Mouse (Mus musculus): ENCODE results near the gene Klc3. TPM values are rescaled to one million over a fixed set of nuclear protein-coding genes. Genes with fewer than 3 reads are reported as not detected.
A peak's percentile ranks its signal among the peaks of the same experiment; 100 is the strongest.

The Klc3 gene
- polyA plus RNA-seq, 1 experiment from 2014 or later = 0.51 TPM

DNA sequence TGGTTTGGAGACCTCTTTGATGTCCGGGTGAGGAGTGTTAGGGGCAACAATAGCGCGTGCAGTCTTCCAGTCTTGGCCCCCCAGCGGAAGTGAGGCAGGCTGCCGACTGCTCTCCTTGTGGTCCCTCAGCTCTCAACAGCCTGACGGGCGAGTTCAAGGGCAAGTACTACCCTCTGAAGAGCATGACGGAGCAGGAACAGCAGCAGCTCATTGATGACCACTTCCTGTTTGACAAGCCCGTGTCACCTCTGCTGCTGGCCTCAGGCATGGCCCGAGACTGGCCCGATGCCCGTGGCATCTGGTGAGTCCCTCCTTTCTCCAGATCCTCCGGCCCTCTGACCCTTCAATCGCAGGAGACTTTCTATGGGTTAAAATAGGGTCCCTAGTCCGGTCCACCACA, 12.7 kb upstream of the Klc3 start:
- H3K4me1 ChIP-seq (ENCODE audit: control insufficient read depth, low read depth, low read length) = peaks cover 12% of the 10 kb centered on the region
- ATAC-seq (ENCODE audit: low read depth) = no peak
- H3K27me3 ChIP-seq (ENCODE audit: control insufficient read depth, insufficient read depth, low read depth, low read length) = peaks cover 29% of the 10 kb centered on the region
- H3K4me2 ChIP-seq (ENCODE audit: low read depth, low read length) = no peak overlapping the region
- H3K36me3 ChIP-seq (ENCODE audit: control insufficient read depth, insufficient read depth) = no peaks in the 10 kb centered on the region
- no peak overlapping the region for H3K27ac ChIP-seq (ENCODE audit: low read length)
- no peak overlapping the region for H3K9ac ChIP-seq (ENCODE audit: low read depth, low read length)
- no peaks in the 10 kb centered on the region for H3K9me3 ChIP-seq (replicated peaks; ENCODE audit: control insufficient read depth, low read length)
- WGBS (ENCODE audit: insufficient replicate concordance) = 46% methylated on average over 15 of the region's 15 CpGs
- no peak overlapping the region for H3K4me3 ChIP-seq (ENCODE audit: low read depth, low read length)

DNA sequence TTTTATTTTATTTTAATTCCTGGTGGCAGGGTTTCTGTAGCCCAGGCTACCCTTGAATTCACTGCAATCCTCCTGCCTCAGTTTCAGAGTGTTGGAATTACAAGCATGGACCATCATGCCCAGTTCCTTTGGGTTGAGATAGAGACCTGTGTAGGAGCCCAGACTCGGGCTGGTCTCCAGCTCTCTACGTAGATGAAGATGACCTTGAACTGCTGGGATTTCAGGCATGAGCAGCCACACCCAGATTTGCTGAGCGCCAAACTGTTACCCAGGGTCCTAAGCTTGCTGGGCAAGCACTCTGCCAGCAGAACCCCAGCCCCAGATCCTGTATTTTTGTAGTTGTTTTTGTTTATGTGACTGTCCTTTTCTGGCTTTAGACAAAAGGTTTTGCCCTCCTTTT, 9.6 kb upstream of the Klc3 start:
- peaks cover 3% of the 10 kb centered on the region for H3K27me3 ChIP-seq (ENCODE audit: control insufficient read depth, insufficient read depth, low read depth, low read length)
- H3K4me1 ChIP-seq (ENCODE audit: control insufficient read depth, low read depth, low read length) = no peaks in the 10 kb centered on the region
- no peak overlapping the region for H3K4me2 ChIP-seq (ENCODE audit: low read depth, low read length)
- WGBS (ENCODE audit: insufficient replicate concordance) = 64% methylated on average over 3 of the region's 3 CpGs
- no peak for ATAC-seq (ENCODE audit: low read depth)
- no peaks in the 10 kb centered on the region for H3K9me3 ChIP-seq (replicated peaks; ENCODE audit: control insufficient read depth, low read length)
- H3K27ac ChIP-seq (ENCODE audit: low read length) = no peak overlapping the region
- no peaks in the 10 kb centered on the region for H3K36me3 ChIP-seq (ENCODE audit: control insufficient read depth, insufficient read depth)
- no peak overlapping the region for H3K4me3 ChIP-seq (ENCODE audit: low read depth, low read length)
- H3K9ac ChIP-seq (ENCODE audit: low read depth, low read length) = no peak overlapping the region

DNA sequence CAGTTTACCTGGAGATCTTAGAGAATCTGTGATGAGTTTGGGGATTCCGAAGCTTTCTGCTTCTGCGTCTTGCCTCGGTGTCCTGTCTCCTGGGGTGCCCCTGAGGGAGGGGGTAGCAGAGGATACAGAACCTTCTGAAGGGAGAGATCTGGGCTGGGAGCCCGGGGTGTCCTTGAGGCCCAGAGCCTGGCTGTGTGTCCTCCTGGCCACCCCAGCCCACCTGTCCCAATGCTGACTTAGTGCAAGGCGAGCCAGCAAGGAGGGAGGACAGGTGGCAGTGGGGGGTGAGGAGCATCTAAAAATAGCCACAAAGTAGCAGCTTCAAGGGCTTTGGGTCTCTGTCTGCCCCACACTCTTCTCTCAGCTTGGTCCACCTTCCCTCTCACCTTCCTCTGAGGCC, 7.9 kb upstream of the Klc3 start:
- Histone ChIP-seq H3K4me1 (ENCODE audit: control insufficient read depth, low read depth, low read length) (no peaks in the 10 kb centered on the region), H3K9ac (ENCODE audit: low read depth, low read length) (no peak overlapping the region), H3K27me3 (ENCODE audit: control insufficient read depth, insufficient read depth, low read depth, low read length) (peaks cover 3% of the 10 kb centered on the region), H3K36me3 (ENCODE audit: control insufficient read depth, insufficient read depth) (no peaks in the 10 kb centered on the region), H3K4me3 (ENCODE audit: low read depth, low read length) (no peak overlapping the region), H3K9me3 (replicated peaks; ENCODE audit: control insufficient read depth, low read length) (no peaks in the 10 kb centered on the region), H3K4me2 (ENCODE audit: low read depth, low read length) (no peak overlapping the region), H3K27ac (ENCODE audit: low read length) (no peak overlapping the region)
- no peak for ATAC-seq (ENCODE audit: low read depth)
- WGBS (ENCODE audit: insufficient replicate concordance) = 59% methylated on average over 5 of the region's 5 CpGs

DNA sequence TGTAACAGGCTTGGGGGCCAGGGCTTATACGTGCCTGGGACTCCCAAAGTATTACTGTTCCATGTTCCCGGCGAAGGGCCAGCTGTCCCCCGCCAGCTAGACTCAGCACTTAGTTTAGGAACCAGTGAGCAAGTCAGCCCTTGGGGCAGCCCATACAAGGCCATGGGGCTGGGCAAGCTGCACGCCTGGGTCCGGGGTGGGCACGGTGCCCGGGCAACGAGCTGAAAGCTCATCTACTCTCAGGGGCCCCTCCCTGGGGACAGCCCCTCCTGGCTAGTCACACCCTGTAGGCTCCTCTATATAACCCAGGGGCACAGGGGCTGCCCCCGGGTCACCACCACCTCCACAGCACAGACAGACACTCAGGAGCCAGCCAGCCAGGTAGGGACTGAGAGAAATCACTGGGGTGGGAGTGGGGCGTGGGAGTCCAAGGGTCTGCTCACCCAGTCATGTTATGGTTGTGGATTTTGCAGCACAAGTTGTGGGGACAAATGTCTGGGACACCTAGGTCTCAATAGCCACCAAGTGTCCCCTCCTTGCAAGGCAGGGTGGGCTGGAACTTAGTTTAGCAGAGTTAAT, 7.0 kb upstream of the Klc3 start:
- ATAC-seq (ENCODE audit: low read depth) = no peak
- Histone ChIP-seq H3K27ac (ENCODE audit: low read length) (no peak overlapping the region), H3K9ac (ENCODE audit: low read depth, low read length) (no peak overlapping the region), H3K4me2 (ENCODE audit: low read depth, low read length) (no peak overlapping the region), H3K4me1 (ENCODE audit: control insufficient read depth, low read depth, low read length) (no peaks in the 10 kb centered on the region), H3K27me3 (ENCODE audit: control insufficient read depth, insufficient read depth, low read depth, low read length) (peaks cover 3% of the 10 kb centered on the region), H3K4me3 (ENCODE audit: low read depth, low read length) (no peak overlapping the region), H3K36me3 (ENCODE audit: control insufficient read depth, insufficient read depth) (no peaks in the 10 kb centered on the region), H3K9me3 (replicated peaks; ENCODE audit: control insufficient read depth, low read length) (no peaks in the 10 kb centered on the region)
- WGBS (ENCODE audit: insufficient replicate concordance) = 70% methylated on average over 11 of the region's 11 CpGs

DNA sequence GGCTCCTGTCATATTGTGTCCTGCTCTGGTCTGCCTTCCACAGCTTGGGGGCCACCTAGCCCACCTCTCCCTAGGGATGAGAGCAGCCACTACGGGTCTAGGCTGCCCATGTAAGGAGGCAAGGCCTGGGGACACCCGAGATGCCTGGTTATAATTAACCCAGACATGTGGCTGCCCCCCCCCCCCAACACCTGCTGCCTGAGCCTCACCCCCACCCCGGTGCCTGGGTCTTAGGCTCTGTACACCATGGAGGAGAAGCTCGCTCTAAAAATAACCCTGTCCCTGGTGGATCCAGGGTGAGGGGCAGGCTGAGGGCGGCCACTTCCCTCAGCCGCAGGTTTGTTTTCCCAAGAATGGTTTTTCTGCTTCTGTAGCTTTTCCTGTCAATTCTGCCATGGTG, 5.8 kb upstream of the Klc3 start:
- H3K27me3 ChIP-seq (ENCODE audit: control insufficient read depth, insufficient read depth, low read depth, low read length) = peaks cover 2% of the 10 kb centered on the region
- no peak overlapping the region for H3K4me3 ChIP-seq (ENCODE audit: low read depth, low read length)
- ATAC-seq (ENCODE audit: low read depth) = no peak
- no peaks in the 10 kb centered on the region for H3K9me3 ChIP-seq (replicated peaks; ENCODE audit: control insufficient read depth, low read length)
- no peak overlapping the region for H3K9ac ChIP-seq (ENCODE audit: low read depth, low read length)
- H3K36me3 ChIP-seq (ENCODE audit: control insufficient read depth, insufficient read depth) = no peaks in the 10 kb centered on the region
- 41% methylated on average over 6 of the region's 6 CpGs for WGBS (ENCODE audit: insufficient replicate concordance)
- H3K4me1 ChIP-seq (ENCODE audit: control insufficient read depth, low read depth, low read length) = no peaks in the 10 kb centered on the region
- no peak overlapping the region for H3K27ac ChIP-seq (ENCODE audit: low read length)
- no peak overlapping the region for H3K4me2 ChIP-seq (ENCODE audit: low read depth, low read length)

DNA sequence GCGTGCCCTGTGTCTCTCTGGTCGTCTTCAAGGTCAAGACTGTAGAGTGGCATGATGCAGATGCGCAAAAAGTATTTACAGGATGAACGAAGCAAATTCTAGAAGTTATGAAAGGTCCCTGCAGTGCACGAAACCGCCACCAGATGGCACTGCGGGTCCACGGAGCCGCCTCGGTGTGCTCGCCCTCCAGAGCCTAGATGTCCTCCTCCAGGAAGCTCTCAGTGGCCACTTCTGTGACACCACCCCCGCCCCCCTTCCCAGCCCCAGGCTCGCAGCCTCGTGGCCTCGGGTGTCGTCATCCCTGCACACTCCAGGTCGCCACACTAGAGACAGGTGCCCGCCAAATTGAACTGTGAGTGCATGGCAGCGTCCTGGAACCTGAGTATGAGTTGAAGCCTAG, 1.5 kb upstream of the Klc3 start:
- Histone ChIP-seq H3K9ac (ENCODE audit: low read depth, low read length) (no peak overlapping the region), H3K9me3 (replicated peaks; ENCODE audit: control insufficient read depth, low read length) (peaks cover 7% of the 10 kb centered on the region), H3K4me3 (ENCODE audit: low read depth, low read length) (no peak overlapping the region), H3K4me2 (ENCODE audit: low read depth, low read length) (no peak overlapping the region), H3K27me3 (ENCODE audit: control insufficient read depth, insufficient read depth, low read depth, low read length) (peaks cover 37% of the 10 kb centered on the region), H3K27ac (ENCODE audit: low read length) (no peak overlapping the region), H3K4me1 (ENCODE audit: control insufficient read depth, low read depth, low read length) (peaks cover 10% of the 10 kb centered on the region), H3K36me3 (ENCODE audit: control insufficient read depth, insufficient read depth) (no peaks in the 10 kb centered on the region)
- WGBS (ENCODE audit: insufficient replicate concordance) = 3% methylated on average over 19 of the region's 19 CpGs
- ATAC-seq (ENCODE audit: low read depth) = peak; percentile 40

DNA sequence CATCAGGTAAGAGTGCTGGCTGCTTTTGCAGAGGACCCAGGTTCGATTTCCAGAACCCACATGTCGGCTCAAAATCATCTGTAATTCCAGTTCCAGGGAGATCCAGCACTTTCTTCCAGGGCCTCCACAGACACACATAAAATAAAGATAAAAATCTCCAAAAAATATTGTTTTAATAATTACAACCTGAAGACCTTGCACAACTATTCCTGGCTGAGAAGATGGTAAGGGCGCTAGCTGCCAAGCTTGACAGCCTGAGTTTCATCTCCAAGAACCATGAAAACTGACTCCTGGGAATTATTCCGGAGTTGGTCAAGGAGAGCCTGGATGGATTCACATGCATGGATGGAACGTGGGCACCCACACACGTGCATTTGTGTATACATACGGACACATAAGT, 572 bp upstream of the Klc3 start, which contains the start of gene Ckm:
Gene Ckm (plus strand): TSS at position 301 of the 400 bp plus-strand sequence.
- peaks cover 39% of the 10 kb centered on the region for H3K27me3 ChIP-seq (ENCODE audit: control insufficient read depth, insufficient read depth, low read depth, low read length)

DNA sequence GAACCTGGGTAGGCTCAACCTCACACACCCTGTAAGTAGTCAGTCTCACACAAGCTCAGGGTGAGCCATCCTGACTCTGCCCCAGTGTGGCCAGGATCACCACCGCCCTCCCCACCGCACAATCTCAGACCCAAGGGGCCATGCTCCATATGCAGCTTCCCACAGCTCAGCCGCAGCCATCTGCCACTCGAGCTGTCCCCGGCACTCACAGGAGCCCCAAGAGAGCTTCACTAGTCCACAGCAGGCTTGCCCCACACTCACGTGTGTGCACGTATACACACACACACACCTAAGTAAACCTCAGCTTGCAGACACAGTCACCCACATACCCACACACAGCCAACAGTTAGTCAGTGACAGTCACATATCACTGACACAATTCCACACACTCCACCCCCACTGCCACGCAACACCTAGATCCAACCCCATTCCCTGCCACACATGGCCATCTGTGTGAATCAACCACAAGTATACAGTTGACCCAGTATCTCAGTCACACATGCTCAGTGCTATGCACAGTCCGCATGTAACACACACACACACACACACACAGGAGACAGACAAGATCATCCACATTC, 1.3 kb downstream of the Klc3 start:
- Histone ChIP-seq H3K4me1 (ENCODE audit: control insufficient read depth, low read depth, low read length) (peaks cover 15% of the 10 kb centered on the region), H3K36me3 (ENCODE audit: control insufficient read depth, insufficient read depth) (no peaks in the 10 kb centered on the region), H3K4me3 (ENCODE audit: low read depth, low read length) (no peak overlapping the region), H3K27me3 (ENCODE audit: control insufficient read depth, insufficient read depth, low read depth, low read length) (peaks cover 45% of the 10 kb centered on the region), H3K4me2 (ENCODE audit: low read depth, low read length) (no peak overlapping the region), H3K9me3 (replicated peaks; ENCODE audit: control insufficient read depth, low read length) (peaks cover 7% of the 10 kb centered on the region), H3K27ac (ENCODE audit: low read length) (no peak overlapping the region), H3K9ac (ENCODE audit: low read depth, low read length) (no peak overlapping the region)
- 63% methylated on average over 9 of the region's 9 CpGs for WGBS (ENCODE audit: insufficient replicate concordance)
- ATAC-seq (ENCODE audit: low read depth) = no peak

More for the DNA sequence above, 572 bp upstream of the Klc3 start, which contains the start of gene Ckm:
- peak within 1 kb of the TSS; percentile 85 for H3K4me2 ChIP-seq (ENCODE audit: low read depth, low read length)
- H3K9me3 ChIP-seq (replicated peaks; ENCODE audit: control insufficient read depth, low read length) = peaks cover 7% of the 10 kb centered on the region
- no peaks in the 10 kb centered on the region for H3K36me3 ChIP-seq (ENCODE audit: control insufficient read depth, insufficient read depth)
- peak within 1 kb of the TSS; percentile 20; the same call in 1 of the 2 replicates for H3K9ac ChIP-seq (ENCODE audit: low read depth, low read length)
- H3K4me1 ChIP-seq (ENCODE audit: control insufficient read depth, low read depth, low read length) = peaks cover 15% of the 10 kb centered on the region
- H3K27ac ChIP-seq (ENCODE audit: low read length) = no peak within 1 kb of the TSS
- no peak for ATAC-seq (ENCODE audit: low read depth)
- H3K4me3 ChIP-seq (ENCODE audit: low read depth, low read length) = peak within 1 kb of the TSS; percentile 62
- 37% methylated on average over 7 of the region's 7 CpGs for WGBS (ENCODE audit: insufficient replicate concordance)

DNA sequence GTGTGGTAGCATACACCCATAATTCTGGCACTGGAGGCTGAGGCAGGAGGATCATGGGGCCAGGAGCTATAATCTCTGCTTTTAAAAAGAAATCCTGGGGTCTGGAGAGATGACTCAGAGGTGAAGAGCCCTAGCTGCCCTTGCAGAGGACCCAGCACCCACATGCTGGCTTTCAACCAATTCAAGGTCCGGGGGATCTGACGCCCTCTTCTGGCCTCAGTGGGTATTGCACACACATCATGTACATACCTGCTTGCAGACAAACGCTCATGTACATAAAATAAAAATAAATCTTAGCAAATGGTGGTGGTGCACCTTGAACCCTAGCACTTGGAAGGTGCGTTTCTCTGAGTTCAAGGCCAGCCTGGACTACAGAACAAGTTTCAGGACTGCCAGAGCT, 3.0 kb downstream of the Klc3 start:
- Histone ChIP-seq H3K4me1 (ENCODE audit: control insufficient read depth, low read depth, low read length) (peaks cover 15% of the 10 kb centered on the region), H3K9ac (ENCODE audit: low read depth, low read length) (no peak overlapping the region), H3K27me3 (ENCODE audit: control insufficient read depth, insufficient read depth, low read depth, low read length) (peaks cover 45% of the 10 kb centered on the region), H3K4me2 (ENCODE audit: low read depth, low read length) (no peak overlapping the region), H3K4me3 (ENCODE audit: low read depth, low read length) (no peak overlapping the region), H3K36me3 (ENCODE audit: control insufficient read depth, insufficient read depth) (no peaks in the 10 kb centered on the region), H3K9me3 (replicated peaks; ENCODE audit: control insufficient read depth, low read length) (peaks cover 7% of the 10 kb centered on the region), H3K27ac (ENCODE audit: low read length) (no peak overlapping the region)
- no peak for ATAC-seq (ENCODE audit: low read depth)
- WGBS (ENCODE audit: insufficient replicate concordance) = 70% methylated on average over 4 of the region's 4 CpGs

Measured in liver, embryonic 16.5 days (tissue).